Mouse (Mus musculus): ENCODE results near the gene Gm28038. TPM values are rescaled to one million over a fixed set of nuclear protein-coding genes. Genes with fewer than 3 reads are reported as not detected.
A peak's percentile ranks its signal among the peaks of the same experiment; 100 is the strongest.

Gene Gm28038
- total RNA-seq, 4 experiments from 2014 or later, result not detected

GRCm38 (mm10) chr2:30257699-30258460 lies 23.0 kb upstream of the Gm28038 start:
- DNase-seq, result no peak

- DNase-seq, result no peak
These were observed 22.2 kb upstream of the Gm28038 start for GRCm38 (mm10) chr2:30258600-30258999.

- DNase-seq, result no peak
These were observed 21.4 kb upstream of the Gm28038 start for GRCm38 (mm10) chr2:30259131-30260064.

GRCm38 (mm10) chr2:30261064-30261736 lies 19.6 kb upstream of the Gm28038 start:
- no peak for DNase-seq

GRCm38 (mm10) chr2:30261921-30262839 lies 18.7 kb upstream of the Gm28038 start:
- DNase-seq, result no peak

GRCm38 (mm10) chr2:30262840-30263441 lies 17.9 kb upstream of the Gm28038 start:
- DNase-seq, result no peak

- DNase-seq, result no peak
These were observed 17.0 kb upstream of the Gm28038 start for GRCm38 (mm10) chr2:30263811-30264210.

- no peak for DNase-seq
These were observed 15.9 kb upstream of the Gm28038 start for GRCm38 (mm10) chr2:30264671-30265519.

GRCm38 (mm10) chr2:30265767-30266253 lies 15.0 kb upstream of the Gm28038 start, which contains the start of gene Phyhd1:
Gene Phyhd1 (plus strand): TSS chr2:30266203.
- peak; percentile 74 for DNase-seq

GRCm38 (mm10) chr2:30266392-30266941 lies 14.4 kb upstream of the Gm28038 start:
- no peak for DNase-seq

GRCm38 (mm10) chr2:30267466-30267865 lies 13.4 kb upstream of the Gm28038 start:
- no peak for DNase-seq

GRCm38 (mm10) chr2:30268371-30268770 lies 12.5 kb upstream of the Gm28038 start:
- no peak for DNase-seq

GRCm38 (mm10) chr2:30269241-30269990 lies 11.4 kb upstream of the Gm28038 start:
- DNase-seq, result no peak

- DNase-seq, result peak; percentile 74
These were observed 10.7 kb upstream of the Gm28038 start for GRCm38 (mm10) chr2:30270134-30270533.

- DNase-seq, result peak; percentile 67
These were observed 808 bp downstream of the Gm28038 start for GRCm38 (mm10) chr2:30281651-30282050.

- no peak for DNase-seq
These were observed 2.4 kb downstream of the Gm28038 start for GRCm38 (mm10) chr2:30283193-30283592.

- no peak for DNase-seq
These were observed 4.2 kb downstream of the Gm28038 start for GRCm38 (mm10) chr2:30285004-30285403.

- no peak for DNase-seq
These were observed 4.8 kb downstream of the Gm28038 start for GRCm38 (mm10) chr2:30285416-30286181.

Measured in adrenal gland, adult 8-10 months (tissue).